Mouse (Mus musculus) granulocyte monocyte progenitor cell, adult 5-6 weeks (primary cell): ENCODE measurements around the gene Nwd1. TPM values are rescaled to one million over a fixed set of nuclear protein-coding genes. Genes with fewer than 3 reads are reported as not detected.
"Not testable (repeated sequence)": the region's sequence is repeated elsewhere in the genome, so short reads cannot be mapped to it uniquely, and the experiment has no call there.

Experiments
- ATAC-seq: replicated peaks from 2 replicates; pipeline ENCODE4 v1.8.0; 2016; ENCODE audit warnings: mild to moderate bottlenecking, moderate TSS enrichment, inconsistent platforms; ENCODE audit not compliant: poor library complexity, severe bottlenecking
- total RNA-seq, 2 experiments: library from RNA; stranded (forward) in 1 of 2; stranded (reverse) in 1 of 2; fragments of 200-712, 200-1000 nt in 1 of 2; fragments of >200 nt in 1 of 2; fragmentation: Nextera tagmentation in 1 of 2; gene quantifications; 2 replicates each; pipeline ENCODE4 v1.2.3; 2014 to 2017

Nwd1 gene
- total RNA-seq (2014; fragmentation: Nextera tagmentation): 7.5 and 8.4 TPM in 2 replicates
- total RNA-seq (2017): 3.8 and 4.7 TPM in 2 replicates

DNA sequence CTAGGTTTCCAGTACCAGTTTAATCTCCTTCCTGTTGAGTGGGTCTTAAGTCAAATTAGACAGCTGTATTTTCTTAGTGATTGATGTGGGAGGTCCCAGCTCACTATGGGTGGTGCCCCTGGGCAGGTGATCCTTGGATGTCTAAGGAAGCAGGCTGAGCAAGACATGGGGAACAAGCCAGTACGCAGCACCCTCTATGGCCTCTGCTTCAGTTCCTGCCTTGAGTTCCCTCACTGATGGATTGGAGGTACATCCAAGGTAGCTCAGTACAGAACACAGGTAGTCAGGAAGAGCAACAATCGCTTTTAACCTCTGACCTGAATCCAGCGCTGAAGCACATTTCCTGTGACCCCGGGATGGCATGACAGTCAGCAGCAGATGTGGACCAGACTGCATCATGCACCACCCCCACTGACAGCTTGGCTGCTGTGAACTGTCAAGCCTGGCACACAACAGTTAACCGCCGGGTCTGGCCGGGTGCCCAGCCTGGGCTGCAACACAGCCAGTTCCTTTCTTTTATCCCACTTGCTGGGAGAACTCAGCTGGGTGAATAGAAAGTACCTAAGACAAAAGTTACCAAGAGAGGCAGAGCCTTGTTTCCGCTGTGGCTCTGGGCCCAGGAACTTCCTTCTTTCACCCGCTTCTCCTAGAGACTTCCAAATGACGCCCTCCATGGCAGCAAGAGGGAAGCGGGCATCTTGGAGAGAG is at the start of gene Nwd1:
Gene Nwd1, plus strand, starts transcription at position 652 of the 708 bp plus-strand sequence.
- peak; percentile 88 for ATAC-seq

DNA sequence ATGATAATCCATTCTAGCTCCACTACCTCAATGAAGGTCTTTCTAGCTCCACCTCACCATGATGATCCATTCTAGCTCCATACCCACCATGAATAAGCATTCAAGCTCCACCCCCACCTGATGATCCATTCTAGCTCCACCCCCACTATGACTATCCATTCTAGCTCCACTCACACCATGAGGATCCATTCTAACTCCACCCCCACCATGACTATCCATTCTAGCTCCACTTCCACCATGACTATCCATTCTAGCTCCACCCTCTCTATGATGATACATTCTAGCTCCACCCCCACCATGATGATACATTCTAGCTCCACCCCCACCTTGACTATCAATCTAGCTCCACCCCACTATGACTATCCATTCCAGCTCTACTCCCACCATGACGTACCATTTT is 3.6 kb upstream of the Nwd1 start:
- ATAC-seq: peak; percentile 45

- peak; percentile 53 for ATAC-seq
Observed at GRCm38 (mm10) chr8:72644601-72645000, 1.9 kb upstream of the Nwd1 start.

GRCm38 (mm10) chr8:72646768-72647143 is 245 bp downstream of the Nwd1 start:
- ATAC-seq: no peak

DNA sequence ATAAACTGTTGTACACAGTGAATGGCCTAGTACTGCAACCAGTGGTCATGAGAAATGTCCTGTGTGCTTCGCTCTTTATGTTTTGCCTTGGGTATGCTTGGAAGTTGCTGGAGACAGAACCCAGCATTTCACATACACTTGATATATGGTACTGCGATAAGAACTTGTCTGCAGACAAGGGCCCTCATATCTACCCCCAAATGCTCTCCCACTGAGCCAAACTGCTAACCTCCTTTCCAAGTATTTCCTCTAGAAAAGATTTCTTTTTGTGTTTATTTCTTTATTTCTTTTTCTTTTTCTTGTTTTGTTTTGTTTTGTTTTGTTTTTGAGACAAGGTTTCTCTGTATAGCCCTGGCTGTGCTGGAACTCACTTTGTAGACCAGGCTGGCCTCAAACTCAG is 4.2 kb downstream of the Nwd1 start:
- ATAC-seq: no peak

DNA sequence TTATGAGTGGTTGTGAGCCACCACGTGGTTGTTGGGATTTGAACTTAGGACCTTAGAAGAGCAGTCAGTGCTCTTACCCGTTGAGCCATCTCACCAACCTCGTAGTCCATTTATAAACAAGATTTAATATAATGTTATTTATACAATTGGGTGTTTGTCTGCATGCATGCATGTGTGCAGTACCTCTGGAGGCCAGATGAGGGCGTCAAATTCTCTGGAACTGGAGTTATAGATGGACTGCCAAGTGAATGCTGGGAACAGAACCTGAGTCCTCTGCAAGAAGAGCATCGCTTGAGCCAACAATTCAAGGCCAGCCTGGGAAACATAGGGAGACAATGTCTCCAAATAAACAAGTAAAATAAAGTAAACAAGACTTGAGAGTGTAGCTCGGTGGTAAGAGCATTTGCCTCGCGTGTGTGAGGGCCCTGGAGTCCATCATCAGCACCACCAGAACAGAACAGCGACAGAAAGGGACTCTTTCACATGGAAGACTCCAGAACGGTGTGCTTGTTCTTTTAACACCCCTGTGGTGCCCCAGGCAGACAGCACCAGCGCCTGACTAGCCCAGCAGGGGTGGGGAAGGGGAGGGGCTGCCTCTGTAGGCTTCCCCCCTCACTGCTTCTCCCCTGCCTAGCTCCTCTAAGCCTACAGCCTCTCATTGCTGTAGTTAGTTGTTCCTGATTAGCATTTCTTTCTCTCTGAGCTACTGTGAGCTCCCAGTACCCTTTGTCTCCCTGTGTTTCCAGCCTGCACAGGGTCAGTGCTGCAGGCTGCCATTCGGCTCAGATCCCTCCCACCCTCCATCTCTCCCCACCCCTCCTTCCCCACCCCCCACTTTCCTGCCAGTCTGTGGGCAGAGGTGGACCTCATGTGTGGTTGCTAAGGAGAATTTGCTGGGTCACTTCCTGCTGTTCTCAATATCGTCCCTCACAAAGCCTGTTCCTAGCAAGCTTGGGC is 8.3 kb downstream of the Nwd1 start:
- ATAC-seq: peak; percentile 87

- 0 out of 2 replicates have a peak, but pooled peaks have one; percentile 7 for ATAC-seq
Observed at GRCm38 (mm10) chr8:72655522-72655912, 9.0 kb downstream of the Nwd1 start.

DNA sequence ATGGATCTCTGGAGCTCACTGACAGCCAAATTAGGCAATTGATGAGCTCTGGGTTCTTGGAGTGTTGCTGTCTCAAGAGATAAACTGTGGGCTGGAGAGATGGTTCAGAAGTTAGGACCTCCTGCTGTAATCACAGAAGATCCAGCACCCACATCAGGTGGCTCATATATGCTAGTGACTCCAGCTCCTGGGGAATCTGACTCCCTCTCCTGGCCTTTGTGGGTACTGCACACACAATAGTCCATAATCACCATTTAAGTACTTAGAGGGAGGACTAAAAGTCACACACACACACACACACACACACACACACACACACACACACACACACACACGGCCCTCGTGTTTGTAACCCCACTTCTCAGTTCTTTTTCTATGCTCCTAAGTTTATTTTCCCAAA is 13.5 kb downstream of the Nwd1 start:
- no peak for ATAC-seq

GRCm38 (mm10) chr8:72664107-72664652 is 17.7 kb downstream of the Nwd1 start:
- ATAC-seq: no peak

- no peak for ATAC-seq
Observed at GRCm38 (mm10) chr8:72664757-72665156, 18.2 kb downstream of the Nwd1 start.

- peak; percentile 57 for ATAC-seq
Observed at GRCm38 (mm10) chr8:72665405-72665804, 18.9 kb downstream of the Nwd1 start.

DNA sequence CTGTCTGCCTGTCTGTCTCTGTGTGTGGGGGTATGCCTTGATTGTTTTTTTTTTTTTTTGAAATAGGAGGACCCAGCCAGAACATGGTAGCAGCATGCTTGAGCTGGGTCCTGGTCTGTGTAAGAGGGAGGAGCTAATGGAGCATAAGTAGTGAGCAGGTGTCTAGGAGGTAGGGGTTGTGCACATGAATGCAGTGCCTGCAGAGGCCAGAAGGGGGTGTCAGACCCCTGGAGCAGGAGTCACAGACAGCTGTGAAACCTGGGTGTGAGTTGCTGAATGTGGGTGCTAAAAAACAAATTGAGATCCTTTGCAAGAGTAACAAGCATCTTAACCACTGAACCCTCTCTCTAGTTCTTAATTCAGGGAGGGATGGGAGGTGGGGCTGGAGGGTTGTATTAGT is 22.4 kb downstream of the Nwd1 start:
- ATAC-seq: no peak; the same call in 1 of the 2 replicates

DNA sequence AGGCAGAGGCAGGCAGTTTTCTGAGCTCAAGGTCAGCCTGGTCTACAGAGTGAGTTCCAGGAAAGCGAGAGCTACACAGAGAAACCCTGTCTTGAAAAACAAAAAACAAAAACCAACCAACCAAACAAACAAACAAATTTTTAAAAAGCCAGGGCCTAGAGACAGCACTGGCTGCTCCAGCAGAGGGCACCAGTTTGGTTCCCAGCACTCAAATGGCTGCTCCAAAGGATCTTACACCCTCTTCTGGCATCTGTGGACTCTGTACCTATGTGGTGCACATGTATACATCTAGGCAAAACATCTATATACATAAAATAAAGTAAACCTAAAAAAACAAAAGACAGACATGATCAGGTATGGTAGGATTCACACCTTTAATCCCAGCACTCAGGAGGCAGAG is 26.3 kb downstream of the Nwd1 start:
- no peak for ATAC-seq

DNA sequence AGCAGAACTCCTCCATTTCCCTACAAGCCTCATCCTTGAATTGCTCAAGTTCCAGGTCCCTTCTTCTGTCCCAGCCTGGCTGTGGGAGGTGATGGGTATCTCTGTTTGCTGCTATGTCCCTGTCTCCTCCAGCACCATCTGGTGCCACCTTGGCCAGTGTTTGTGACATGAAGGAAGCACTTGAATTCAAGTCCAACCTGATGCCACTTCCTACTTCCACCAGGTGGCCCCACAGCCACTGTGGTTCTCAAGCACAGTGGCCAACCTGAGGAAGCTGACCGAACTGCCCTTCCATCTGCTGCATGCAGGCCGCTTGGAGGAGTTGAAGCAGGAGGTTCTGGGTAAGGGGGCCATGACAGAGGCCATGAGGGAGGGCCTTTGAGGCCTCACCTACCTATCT is 27.7 kb downstream of the Nwd1 start:
- ATAC-seq: peak; percentile 27; the same call in 1 of the 2 replicates

GRCm38 (mm10) chr8:72676436-72676835 is 29.9 kb downstream of the Nwd1 start:
- ATAC-seq: no peak

DNA sequence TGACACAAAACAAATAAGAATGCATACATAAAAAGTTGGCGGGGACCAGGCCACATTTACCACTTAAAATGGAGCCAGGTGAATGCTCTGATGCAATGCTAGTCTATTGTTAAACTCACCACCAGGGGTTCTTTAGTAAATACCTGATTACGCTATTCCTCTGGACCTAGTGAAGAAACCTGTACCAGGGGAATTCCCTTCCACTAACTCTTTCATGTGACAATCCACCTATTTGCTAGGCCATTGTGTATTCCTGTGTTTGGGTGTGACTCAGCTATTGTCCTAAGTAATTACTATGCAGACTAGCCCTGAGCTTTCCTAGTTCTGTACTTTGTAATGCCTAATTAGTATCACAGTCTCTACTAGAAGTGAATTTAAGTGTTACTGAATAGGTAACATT is 30.3 kb downstream of the Nwd1 start:
- ATAC-seq: not testable (repeated sequence)

GRCm38 (mm10) chr8:72677331-72677730 is 30.8 kb downstream of the Nwd1 start:
- no peak for ATAC-seq

GRCm38 (mm10) chr8:72680133-72680532 is 33.6 kb downstream of the Nwd1 start:
- peak; percentile 68 for ATAC-seq

DNA sequence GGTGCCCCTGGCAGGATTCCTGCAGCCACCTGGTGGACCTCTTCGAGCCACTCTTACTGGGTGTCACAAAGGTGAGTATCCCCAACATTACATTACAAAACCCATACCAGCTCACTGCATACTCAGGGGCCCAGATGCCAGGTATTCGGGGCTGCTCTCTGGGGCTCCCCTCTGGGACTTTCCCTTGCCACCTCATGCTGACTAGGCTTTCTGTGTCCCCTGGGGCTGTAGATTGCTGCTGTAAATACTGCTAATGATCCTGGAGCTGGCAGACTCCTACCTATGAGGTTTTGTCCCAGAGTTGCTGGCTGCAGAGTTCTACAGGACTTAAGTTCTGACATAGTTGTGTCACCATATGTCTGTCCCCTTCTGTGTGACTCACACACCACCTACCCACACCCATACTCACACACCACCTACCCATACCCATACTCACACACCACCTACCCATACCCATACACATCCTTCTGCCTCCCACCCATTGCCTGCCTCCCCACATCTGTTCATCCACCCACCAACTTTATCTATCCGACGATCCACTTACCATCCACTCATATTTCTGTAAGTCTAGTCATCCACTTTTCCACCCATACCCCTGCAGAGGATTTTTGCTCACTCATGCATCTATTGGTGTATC is 35.7 kb downstream of the Nwd1 start:
- ATAC-seq: no peak

DNA sequence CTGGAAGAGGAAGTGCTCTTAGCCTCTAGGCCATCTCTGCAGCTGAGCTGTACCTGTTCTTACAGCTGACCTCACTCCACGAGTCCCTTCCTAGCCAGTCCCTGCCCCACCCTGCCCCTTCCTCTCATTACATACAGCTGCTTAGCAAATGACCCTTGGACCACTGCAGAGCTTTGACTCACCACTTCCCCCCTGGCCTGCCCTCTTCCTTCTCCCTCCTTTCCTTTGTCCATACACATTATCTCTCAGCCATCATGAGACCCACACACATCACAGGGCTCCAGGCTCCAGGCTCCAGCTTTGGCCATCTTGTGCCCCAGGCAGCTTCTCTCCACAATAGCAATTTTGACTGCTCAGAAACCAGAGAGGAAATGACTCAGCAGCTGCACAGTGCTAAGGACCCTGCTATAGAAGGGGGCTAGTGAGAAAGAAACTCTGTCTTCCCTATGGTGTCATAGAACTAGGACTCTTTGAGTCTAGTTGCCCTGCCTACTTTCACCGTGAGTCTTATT is 36.6 kb downstream of the Nwd1 start:
- peak; percentile 66 for ATAC-seq
